ENCODE assay signal across 8 mouse cellular contexts in the genomic region with DNA sequence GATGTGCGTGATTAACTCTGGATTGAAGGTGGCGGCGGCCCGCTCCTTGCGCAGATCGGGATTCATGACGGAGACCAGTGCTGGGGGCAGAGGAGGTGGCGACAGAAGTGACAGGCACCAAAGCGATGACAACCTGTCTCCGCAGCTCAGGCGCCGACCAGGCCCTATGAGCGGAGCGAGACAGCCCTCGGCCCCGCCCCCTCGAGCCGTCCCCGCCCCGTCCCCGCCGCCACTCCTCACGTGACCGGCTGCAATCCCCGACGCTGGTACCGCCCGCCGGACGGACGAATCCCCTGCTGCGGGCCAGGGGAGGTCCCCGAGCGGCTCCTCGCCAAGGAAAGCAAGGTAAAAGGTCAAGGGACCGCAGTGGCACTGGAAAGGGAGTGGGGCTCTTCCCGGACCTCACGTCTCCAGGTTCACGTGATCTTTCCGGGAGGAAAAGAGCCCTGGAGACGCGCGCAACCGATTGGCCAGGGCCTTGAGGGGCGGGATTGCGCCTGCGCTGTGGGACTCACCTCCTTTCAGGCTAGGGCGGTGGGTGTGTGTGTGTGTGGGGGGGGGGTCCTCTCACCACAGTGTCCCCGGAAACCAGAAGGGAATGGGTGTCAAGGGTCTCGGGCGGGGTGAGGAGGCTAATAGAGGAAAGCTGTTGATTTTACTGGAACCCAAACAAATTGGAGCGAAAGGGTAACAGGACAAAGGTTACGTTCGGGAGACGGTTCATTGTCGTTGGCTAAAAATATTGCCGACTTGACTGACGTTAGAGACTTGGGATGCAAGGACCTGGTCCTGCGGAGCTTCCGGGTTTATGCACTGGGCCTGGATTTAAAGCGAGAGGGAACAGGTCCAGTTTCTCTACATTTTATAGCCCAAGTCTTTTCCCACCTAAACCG. TPM values are rescaled to one million over a fixed set of nuclear protein-coding genes. Genes with fewer than 3 reads are reported as not detected.
DNase-seq lines count a peak whose midpoint lies in the region; ATAC-seq lines count a peak whose summit lies in the region.

Gene Ten1 (plus strand): TSS at position 217 of the 893 bp plus-strand sequence.
Gene Acox1 (minus strand): TSS at position 407 of the 893 bp plus-strand sequence.

- peak; percentile 85 for ATAC-seq in megakaryocyte progenitor cell, adult 5-6 weeks (replicated peaks; ENCODE audit: poor library complexity)

- peak; percentile 100 for DNase-seq in adipocyte (ENCODE audit: low spot score)
- DNase-seq in embryo, embryonic 10 days (ENCODE audit: low spot score): peak; percentile 97
- DNase-seq in gastrocnemius, postnatal 10 days: peak; percentile 96
- peak; percentile 97 for DNase-seq in induced T-regulatory cell, adult 2 months (ENCODE audit: low read depth)
- DNase-seq in left cerebral cortex, adult 9 months (ENCODE audit: low spot score in 2 of 2): peak; percentile 87 to 94
- peak; percentile 94 for DNase-seq in right cerebral cortex, postnatal 14 days
- DNase-seq in urinary bladder, postnatal 36 days (ENCODE audit: low spot score in 2 of 2): peak; percentile 93 to 96

RNA-seq across cellular contexts. Expression of gene Ten1, which starts in this region (rescaled TPM):
- total RNA-seq in gastrocnemius, postnatal 10 days (2021): 10 to 100 TPM; 28.5 to 31.3 TPM
- 63.8 and 66.9 TPM in 2 replicates for total RNA-seq in megakaryocyte progenitor cell, adult 5-6 weeks (2015)
- total RNA-seq in megakaryocyte progenitor cell, adult 5-6 weeks (2017): 21.4 and 41.1 TPM in 2 replicates

RNA-seq across cellular contexts. Expression of gene Acox1, which starts in this region (rescaled TPM):
- total RNA-seq in gastrocnemius, postnatal 10 days (2021): 10 to 100 TPM; 39.1 to 41.4 TPM
- total RNA-seq in megakaryocyte progenitor cell, adult 5-6 weeks (2015): 16.2 and 17.0 TPM in 2 replicates
- total RNA-seq in megakaryocyte progenitor cell, adult 5-6 weeks (2017): 15.6 and 15.9 TPM in 2 replicates

Comparison
In these comparisons a context has a peak if more than half of its experiments do, and no peak if none do; other contexts are left out.
1. Peak in every context shown above with its lines: DNase-seq and ATAC-seq.